ENCODE assay signal across 8 mouse cellular contexts in genomic region chr2:93203682-93204081, GRCm38 (mm10). TPM values are rescaled to one million over a fixed set of nuclear protein-coding genes. Genes with fewer than 3 reads are reported as not detected.
DNase-seq lines count a peak whose midpoint lies in the region; ATAC-seq and TF ChIP-seq lines count a peak whose summit lies in the region.

No protein-coding gene starts in this region.

- H3K27ac ChIP-seq in kidney, embryonic 15.5 days: no peak overlapping the region
- H3K27ac ChIP-seq in lung, postnatal 0 days (ENCODE audit: low read length): no peak overlapping the region

- 20% methylated on average over 10 of the region's 10 CpGs for WGBS in kidney, embryonic 15.5 days
- 15% methylated on average over 10 of the region's 10 CpGs for WGBS in lung, postnatal 0 days

- H3K27me3 ChIP-seq in C2C12 (ENCODE audit: control insufficient read depth, insufficient read depth, insufficient read length): peaks cover 36% of the 10 kb centered on the region
- no peaks in the 10 kb centered on the region for H3K27me3 ChIP-seq in kidney, embryonic 15.5 days
- H3K27me3 ChIP-seq in lung, postnatal 0 days (replicated peaks; ENCODE audit: insufficient read depth, low read length): no peaks in the 10 kb centered on the region

- H3K36me3 ChIP-seq in C2C12 (ENCODE audit: control insufficient read depth, insufficient read depth): no peaks in the 10 kb centered on the region
- peaks cover 59% of the 10 kb centered on the region for H3K36me3 ChIP-seq in kidney, embryonic 15.5 days
- no peaks in the 10 kb centered on the region for H3K36me3 ChIP-seq in lung, postnatal 0 days (ENCODE audit: insufficient read depth, low read length)

- H3K79me2 ChIP-seq in C2C12 (ENCODE audit: control insufficient read depth, insufficient read depth): no peaks in the 10 kb centered on the region

- H3K9ac ChIP-seq in kidney, embryonic 15.5 days: no peak overlapping the region
- no peak overlapping the region for H3K9ac ChIP-seq in lung, postnatal 0 days (replicated peaks; ENCODE audit: low read depth)

- H3K4me3 ChIP-seq in C2C12 (ENCODE audit: insufficient read depth, poor library complexity, severe bottlenecking): no peak overlapping the region
- no peak overlapping the region for H3K4me3 ChIP-seq in kidney, embryonic 15.5 days (replicated peaks)
- no peak overlapping the region for H3K4me3 ChIP-seq in lung, postnatal 0 days (ENCODE audit: low read depth, low read length)

- no peaks in the 10 kb centered on the region for H3K79me3 ChIP-seq in C2C12 (ENCODE audit: low read depth)

- peaks cover 26% of the 10 kb centered on the region for H3K4me1 ChIP-seq in kidney, embryonic 15.5 days
- H3K4me1 ChIP-seq in lung, postnatal 0 days (ENCODE audit: insufficient read depth, low read depth, low read length): no peaks in the 10 kb centered on the region

- H3ac ChIP-seq in C2C12 (ENCODE audit: control insufficient read depth, insufficient read length, low read depth): no peak overlapping the region

- TF ChIP-seq CTCF in C2C12 (IDR thresholded peaks at IDR 0.05; ENCODE audit: control insufficient read depth, insufficient read depth, insufficient read length): peak; percentile 64
- peak; percentile 77 for TF ChIP-seq CTCF in lung, postnatal 0 days (IDR thresholded peaks at IDR 0.05)

- no peak overlapping the region for H3K4me2 ChIP-seq in kidney, embryonic 15.5 days
- H3K4me2 ChIP-seq in lung, postnatal 0 days (replicated peaks; ENCODE audit: low read depth, low read length): no peak overlapping the region

- DNase-seq in NIH3T3 (ENCODE audit: low read depth): peak; percentile 45
- peak; percentile 88 to 92 for DNase-seq in cerebellum, postnatal 25 days
- DNase-seq in heart, adult 9 months (ENCODE audit: low spot score in 2 of 2): peak; percentile 50 to 60
- peak; percentile 61 for DNase-seq in lung, postnatal 0 days (ENCODE audit: low spot score)
- DNase-seq in right cerebral cortex, postnatal 25 days: peak; percentile 65
- no peak for DNase-seq in spleen, postnatal 36 days (ENCODE audit: low spot score in 2 of 2)

- no peak for TF ChIP-seq EP300 in lung, postnatal 0 days (IDR thresholded peaks at IDR 0.05)

- H3K9me3 ChIP-seq in kidney, embryonic 15.5 days (replicated peaks): no peaks in the 10 kb centered on the region
- H3K9me3 ChIP-seq in lung, postnatal 0 days (ENCODE audit: low read length): no peaks in the 10 kb centered on the region

- ATAC-seq in kidney, embryonic 15.5 days (replicated peaks; ENCODE audit: low FRiP score): peak; percentile 52
- ATAC-seq in lung, postnatal 0 days: peak; percentile 49

TF ChIP-seq in C2C12, 6 proteins besides CTCF, POLR2A, EP300 and RAD21:
- TF ChIP-seq MYOG (IDR thresholded peaks at IDR 0.05; ENCODE audit: control insufficient read depth, extremely low read depth, insufficient read length) (no peak), CEBPB (IDR thresholded peaks at IDR 0.05; ENCODE audit: low read depth) (no peak), MYOD1 (IDR thresholded peaks at IDR 0.05; ENCODE audit: control insufficient read depth, insufficient read length, low read depth) (no peak), MAX (IDR thresholded peaks at IDR 0.05) (no peak), USF1 (IDR thresholded peaks at IDR 0.05; ENCODE audit: low read depth) (no peak), FOSL1 (IDR thresholded peaks at IDR 0.05; ENCODE audit: insufficient read depth, low read length, poor library complexity, severe bottlenecking) (no peak)

RNA-seq across cellular contexts. Expression of gene Trp53i11, which starts 16.3 kb away (rescaled TPM):
- 3.3 TPM for polyA plus RNA-seq in C2C12 (2012; fragmentation: generic; extraction: Trizol)
- 36.1 and 42.1 TPM in 2 replicates for polyA plus RNA-seq in kidney, embryonic 15.5 days (2015; fragmentation: Nextera tagmentation; extraction: Ambion mirVana)
- 14.8 and 21.1 TPM in 2 replicates for polyA plus RNA-seq in lung, postnatal 0 days (2015; fragmentation: Nextera tagmentation; extraction: Ambion mirVana)

Comparison
In these comparisons a context has a peak if more than half of its experiments do, and no peak if none do; other contexts are left out.
1. DNase-seq: peak in NIH3T3 (single experiment), cerebellum, postnatal 25 days (2 of 2), heart, adult 9 months (2 of 2), lung, postnatal 0 days (single experiment) and right cerebral cortex, postnatal 25 days (single experiment); none in spleen, postnatal 36 days (0 of 2).